Mouse (Mus musculus): ENCODE results near the gene 6330409D20Rik. TPM values are rescaled to one million over a fixed set of nuclear protein-coding genes. Genes with fewer than 3 reads are reported as not detected.

6330409D20Rik gene
- total RNA-seq, 1 experiment = not detected

- no peak for DNase-seq (ENCODE audit: low read depth, low spot score)
- in situ Hi-C loops (cut with MboI; ENCODE audit: low sequenced_read_pairs in 2 of 2, unreplicated experiment in 2 of 2) = no loop called here
- TF ChIP-seq ZC3H11A (IDR thresholded peaks at IDR 0.05; ENCODE audit: borderline replicate concordance, low read depth, low read length) (no peak), MAFK (IDR thresholded peaks at IDR 0.05; ENCODE audit: insufficient read depth, low read depth, low read length) (no peak), CHD2 (IDR thresholded peaks at IDR 0.05; ENCODE audit: low read depth, low read length) (no peak), ZNF384 (IDR thresholded peaks at IDR 0.05; ENCODE audit: low read depth, low read length) (no peak), HCFC1 (IDR thresholded peaks at IDR 0.05; ENCODE audit: borderline replicate concordance, insufficient read depth, low read length) (no peak)
- Histone ChIP-seq H3K36me3 (ENCODE audit: control insufficient read depth, insufficient read depth, low read length, poor library complexity, severe bottlenecking) (no peaks in the 10 kb centered on the region), H3K4me3 (ENCODE audit: insufficient read depth in 1 of 2, low read depth in 1 of 2, low read length in 2 of 2, poor library complexity in 1 of 2, severe bottlenecking in 1 of 2) (no peak overlapping the region), H3K27ac (ENCODE audit: insufficient read depth, low read depth, low read length, poor library complexity, severe bottlenecking) (no peak overlapping the region), H3K4me1 (ENCODE audit: control insufficient read depth in 2 of 2, insufficient read depth in 2 of 2, low read length in 2 of 2, poor library complexity in 1 of 2) (no peaks in the 10 kb centered on the region), H3K9me3 (ENCODE audit: control insufficient read depth, insufficient read depth, low read depth, low read length) (no peaks in the 10 kb centered on the region), H3K9ac (ENCODE audit: insufficient read depth, low read depth, low read length, poor library complexity, severe bottlenecking) (no peak overlapping the region)
Measured at GRCm38 (mm10) chr2:32734933-32735332, 5.9 kb downstream of the 6330409D20Rik start.

DNA sequence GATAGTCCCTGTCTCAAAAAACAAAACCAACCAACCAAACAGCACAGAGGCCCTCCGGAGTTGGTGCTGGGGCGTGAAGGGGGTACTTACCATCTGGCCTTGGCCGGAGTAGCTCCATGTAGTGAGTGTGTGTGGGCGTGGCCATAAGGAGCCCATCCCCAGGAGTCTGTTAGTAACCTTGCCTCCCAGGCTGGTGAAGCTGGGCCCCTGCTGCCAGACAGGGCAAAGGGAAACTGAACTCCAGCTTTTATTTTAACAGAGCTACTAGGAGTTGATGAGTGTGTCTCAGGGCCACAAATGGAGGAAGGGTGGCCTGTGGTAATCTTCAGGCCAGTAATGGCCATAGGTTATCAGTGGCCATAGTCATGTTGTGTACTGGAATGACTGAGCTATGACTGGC is 6.3 kb downstream of the 6330409D20Rik start:
- TF ChIP-seq ZC3H11A (IDR thresholded peaks at IDR 0.05; ENCODE audit: borderline replicate concordance, low read depth, low read length) (no peak), ZNF384 (IDR thresholded peaks at IDR 0.05; ENCODE audit: low read depth, low read length) (no peak), HCFC1 (IDR thresholded peaks at IDR 0.05; ENCODE audit: borderline replicate concordance, insufficient read depth, low read length) (no peak), CHD2 (IDR thresholded peaks at IDR 0.05; ENCODE audit: low read depth, low read length) (no peak), MAFK (IDR thresholded peaks at IDR 0.05; ENCODE audit: insufficient read depth, low read depth, low read length) (no peak)
- H3K4me1 ChIP-seq (ENCODE audit: control insufficient read depth in 2 of 2, insufficient read depth in 2 of 2, low read length in 2 of 2, poor library complexity in 1 of 2) = no peaks in the 10 kb centered on the region
- H3K9ac ChIP-seq (ENCODE audit: insufficient read depth, low read depth, low read length, poor library complexity, severe bottlenecking) = no peak overlapping the region

GRCm38 (mm10) chr2:32732695-32733094 is 8.1 kb downstream of the 6330409D20Rik start:
- H3K4me3 ChIP-seq (ENCODE audit: insufficient read depth in 1 of 2, low read depth in 1 of 2, low read length in 2 of 2, poor library complexity in 1 of 2, severe bottlenecking in 1 of 2) = no peak overlapping the region
- in situ Hi-C loops (cut with MboI; ENCODE audit: low sequenced_read_pairs in 2 of 2, unreplicated experiment in 2 of 2) = no loop called here
- DNase-seq (ENCODE audit: low read depth, low spot score) = no peak
- H3K4me1 ChIP-seq (ENCODE audit: control insufficient read depth in 2 of 2, insufficient read depth in 2 of 2, low read length in 2 of 2, poor library complexity in 1 of 2) = peaks cover 2 to 5% of the 10 kb centered on the region in 2 experiments; a peak in 2 of 4 replicates
- H3K36me3 ChIP-seq (ENCODE audit: control insufficient read depth, insufficient read depth, low read length, poor library complexity, severe bottlenecking) = no peaks in the 10 kb centered on the region
- H3K27ac ChIP-seq (ENCODE audit: insufficient read depth, low read depth, low read length, poor library complexity, severe bottlenecking) = no peak overlapping the region
- no peak for TF ChIP-seq HCFC1 (IDR thresholded peaks at IDR 0.05; ENCODE audit: borderline replicate concordance, insufficient read depth, low read length)
- no peak for TF ChIP-seq ZNF384 (IDR thresholded peaks at IDR 0.05; ENCODE audit: low read depth, low read length)
- TF ChIP-seq CHD2 (IDR thresholded peaks at IDR 0.05; ENCODE audit: low read depth, low read length) = no peak
- no peak for TF ChIP-seq MAFK (IDR thresholded peaks at IDR 0.05; ENCODE audit: insufficient read depth, low read depth, low read length)
- TF ChIP-seq ZC3H11A (IDR thresholded peaks at IDR 0.05; ENCODE audit: borderline replicate concordance, low read depth, low read length) = no peak
- no peaks in the 10 kb centered on the region for H3K9me3 ChIP-seq (ENCODE audit: control insufficient read depth, insufficient read depth, low read depth, low read length)
- no peak overlapping the region for H3K9ac ChIP-seq (ENCODE audit: insufficient read depth, low read depth, low read length, poor library complexity, severe bottlenecking)

More for the DNA sequence above, 6.3 kb downstream of the 6330409D20Rik start:
- H3K27ac ChIP-seq (ENCODE audit: insufficient read depth, low read depth, low read length, poor library complexity, severe bottlenecking) = no peak overlapping the region
- DNase-seq (ENCODE audit: low read depth, low spot score) = no peak
- H3K9me3 ChIP-seq (ENCODE audit: control insufficient read depth, insufficient read depth, low read depth, low read length) = no peaks in the 10 kb centered on the region
- in situ Hi-C loops (cut with MboI; ENCODE audit: low sequenced_read_pairs in 2 of 2, unreplicated experiment in 2 of 2) = no loop called here
- H3K36me3 ChIP-seq (ENCODE audit: control insufficient read depth, insufficient read depth, low read length, poor library complexity, severe bottlenecking) = no peaks in the 10 kb centered on the region
- H3K4me3 ChIP-seq (ENCODE audit: insufficient read depth in 1 of 2, low read depth in 1 of 2, low read length in 2 of 2, poor library complexity in 1 of 2, severe bottlenecking in 1 of 2) = no peak overlapping the region

GRCm38 (mm10) chr2:32731911-32732310 is 8.9 kb downstream of the 6330409D20Rik start:
- H3K9ac ChIP-seq (ENCODE audit: insufficient read depth, low read depth, low read length, poor library complexity, severe bottlenecking) = no peak overlapping the region
- in situ Hi-C loops (cut with MboI; ENCODE audit: low sequenced_read_pairs in 2 of 2, unreplicated experiment in 2 of 2) = no loop called here
- H3K9me3 ChIP-seq (ENCODE audit: control insufficient read depth, insufficient read depth, low read depth, low read length) = no peaks in the 10 kb centered on the region
- DNase-seq (ENCODE audit: low read depth, low spot score) = no peak
- no peaks in the 10 kb centered on the region for H3K36me3 ChIP-seq (ENCODE audit: control insufficient read depth, insufficient read depth, low read length, poor library complexity, severe bottlenecking)
- peaks cover 2 to 5% of the 10 kb centered on the region in 2 experiments; a peak in 2 of 4 replicates for H3K4me1 ChIP-seq (ENCODE audit: control insufficient read depth in 2 of 2, insufficient read depth in 2 of 2, low read length in 2 of 2, poor library complexity in 1 of 2)
- TF ChIP-seq CHD2 (IDR thresholded peaks at IDR 0.05; ENCODE audit: low read depth, low read length) = no peak
- TF ChIP-seq HCFC1 (IDR thresholded peaks at IDR 0.05; ENCODE audit: borderline replicate concordance, insufficient read depth, low read length) = no peak
- H3K4me3 ChIP-seq (ENCODE audit: insufficient read depth in 1 of 2, low read depth in 1 of 2, low read length in 2 of 2, poor library complexity in 1 of 2, severe bottlenecking in 1 of 2) = no peak overlapping the region
- no peak overlapping the region for H3K27ac ChIP-seq (ENCODE audit: insufficient read depth, low read depth, low read length, poor library complexity, severe bottlenecking)

DNA sequence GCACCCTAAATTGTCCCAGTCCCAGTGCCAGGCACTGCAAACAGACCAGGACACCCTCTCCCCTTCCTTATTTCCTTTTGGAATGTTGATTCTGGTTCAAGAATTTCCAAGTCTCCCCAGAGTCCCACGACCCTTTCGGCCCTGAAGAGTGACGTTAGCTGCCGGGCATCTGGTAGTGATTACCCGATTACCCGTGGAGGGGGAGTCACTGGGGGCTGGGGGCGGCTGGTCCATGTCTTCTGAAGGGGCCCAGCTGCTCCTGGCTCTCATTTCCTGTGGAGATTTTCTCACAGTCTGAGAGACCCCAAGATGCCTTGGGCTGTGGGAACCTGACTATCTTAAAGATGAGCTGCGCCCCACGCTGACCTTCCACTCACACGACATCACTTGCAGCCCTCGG is 10.0 kb downstream of the 6330409D20Rik start:
- H3K9ac ChIP-seq (ENCODE audit: insufficient read depth, low read depth, low read length, poor library complexity, severe bottlenecking) = no peak overlapping the region
- peaks cover 2 to 5% of the 10 kb centered on the region in 2 experiments; a peak in 2 of 4 replicates for H3K4me1 ChIP-seq (ENCODE audit: control insufficient read depth in 2 of 2, insufficient read depth in 2 of 2, low read length in 2 of 2, poor library complexity in 1 of 2)
- DNase-seq (ENCODE audit: low read depth, low spot score) = no peak
- in situ Hi-C loops (cut with MboI; ENCODE audit: low sequenced_read_pairs in 2 of 2, unreplicated experiment in 2 of 2) = no loop called here
- no peaks in the 10 kb centered on the region for H3K36me3 ChIP-seq (ENCODE audit: control insufficient read depth, insufficient read depth, low read length, poor library complexity, severe bottlenecking)
- no peak overlapping the region for H3K27ac ChIP-seq (ENCODE audit: insufficient read depth, low read depth, low read length, poor library complexity, severe bottlenecking)
- H3K9me3 ChIP-seq (ENCODE audit: control insufficient read depth, insufficient read depth, low read depth, low read length) = no peaks in the 10 kb centered on the region
- no peak overlapping the region for H3K4me3 ChIP-seq (ENCODE audit: insufficient read depth in 1 of 2, low read depth in 1 of 2, low read length in 2 of 2, poor library complexity in 1 of 2, severe bottlenecking in 1 of 2)
- TF ChIP-seq ZC3H11A (IDR thresholded peaks at IDR 0.05; ENCODE audit: borderline replicate concordance, low read depth, low read length) = no peak
- TF ChIP-seq HCFC1 (IDR thresholded peaks at IDR 0.05; ENCODE audit: borderline replicate concordance, insufficient read depth, low read length) = no peak
- no peak for TF ChIP-seq ZNF384 (IDR thresholded peaks at IDR 0.05; ENCODE audit: low read depth, low read length)
- no peak for TF ChIP-seq MAFK (IDR thresholded peaks at IDR 0.05; ENCODE audit: insufficient read depth, low read depth, low read length)
- TF ChIP-seq CHD2 (IDR thresholded peaks at IDR 0.05; ENCODE audit: low read depth, low read length) = no peak
